28 mouse cellular contexts compared by ENCODE assay signal in the genomic region with DNA sequence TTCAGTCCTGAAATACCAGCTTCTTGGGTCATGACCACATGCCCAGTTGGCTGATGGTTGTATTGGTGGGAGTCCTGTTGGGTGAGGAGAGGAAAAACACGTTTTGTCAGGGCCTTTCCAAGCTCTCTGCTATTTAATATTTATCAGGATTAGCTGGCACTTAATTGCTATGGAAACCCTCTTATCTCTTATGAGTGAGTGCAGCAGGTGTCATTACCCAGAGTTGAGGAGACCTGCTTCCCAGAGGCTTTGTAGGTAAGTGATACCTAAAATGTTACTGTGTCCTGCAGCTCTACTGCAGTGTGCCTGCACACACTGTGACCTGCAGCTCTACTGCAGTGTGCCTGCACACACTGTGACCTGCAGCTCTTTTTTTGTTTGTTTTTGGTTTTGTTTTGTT.
DNase-seq lines count a peak whose midpoint lies in the region; ATAC-seq and TF ChIP-seq lines count a peak whose summit lies in the region.
"Had no signal": no experiment of that assay in that cellular context is flagged by ENCODE, and none has a peak within 500 bp of the region (broad histone marks: within the 10 kb centered on the region; RNA-seq: fewer than 3 reads in every experiment).

No protein-coding gene starts in this region.

- TF ChIP-seq EP300 in stomach, postnatal 0 days (optimal IDR thresholded peaks at IDR 0.05), result no peak

- no peaks in the 10 kb centered on the region for H3K27me3 ChIP-seq in intestine, embryonic 14.5 days (replicated peaks; ENCODE audit: control insufficient read depth, insufficient read depth, low read length)
- H3K27me3 ChIP-seq in intestine, postnatal 0 days (replicated peaks; ENCODE audit: control insufficient read depth, insufficient read depth, low read length), result no peaks in the 10 kb centered on the region
- H3K27me3 ChIP-seq in stomach, embryonic 14.5 days (ENCODE audit: control insufficient read depth, insufficient read depth, low read length), result no peaks in the 10 kb centered on the region
- no peaks in the 10 kb centered on the region for H3K27me3 ChIP-seq in stomach, postnatal 0 days (ENCODE audit: control insufficient read depth, insufficient read depth, low read length)
- H3K27me3 ChIP-seq in stomach, embryonic 15.5 days (replicated peaks), result no peaks in the 10 kb centered on the region
- no peaks in the 10 kb centered on the region for H3K27me3 ChIP-seq in kidney, embryonic 14.5 days (ENCODE audit: control insufficient read depth, insufficient read depth, low read length)
- H3K27me3 ChIP-seq: CH12.LX; embryonic facial prominence, embryonic 12.5 days; forebrain, embryonic 12.5 days; forebrain, embryonic 15.5 days; heart, embryonic 12.5 days; heart, embryonic 15.5 days; hindbrain, embryonic 13.5 days had no signal

- no peak overlapping the region for H3K4me2 ChIP-seq in intestine, embryonic 14.5 days (ENCODE audit: low read length)
- no peak overlapping the region for H3K4me2 ChIP-seq in intestine, postnatal 0 days (replicated peaks; ENCODE audit: low read depth)
- no peak overlapping the region for H3K4me2 ChIP-seq in stomach, embryonic 14.5 days (replicated peaks; ENCODE audit: low read depth, low read length)
- H3K4me2 ChIP-seq in stomach, postnatal 0 days (replicated peaks; ENCODE audit: low read depth), result no peak overlapping the region
- H3K4me2 ChIP-seq in stomach, embryonic 15.5 days, result no peak overlapping the region
- H3K4me2 ChIP-seq in kidney, embryonic 14.5 days (replicated peaks; ENCODE audit: low read depth, low read length), result no peak overlapping the region
- H3K4me2 ChIP-seq: embryonic facial prominence, embryonic 12.5 days; forebrain, embryonic 12.5 days; forebrain, embryonic 15.5 days; heart, embryonic 12.5 days; heart, embryonic 15.5 days; hindbrain, embryonic 13.5 days had no signal

- no peak overlapping the region for H3K9ac ChIP-seq in intestine, embryonic 14.5 days (ENCODE audit: low read length)
- H3K9ac ChIP-seq in intestine, postnatal 0 days (ENCODE audit: low read depth, low read length), result no peak overlapping the region
- no peak overlapping the region for H3K9ac ChIP-seq in stomach, embryonic 14.5 days (replicated peaks; ENCODE audit: low read depth, low read length)
- H3K9ac ChIP-seq in stomach, postnatal 0 days (ENCODE audit: low read length), result no peak overlapping the region
- H3K9ac ChIP-seq in stomach, embryonic 15.5 days, result no peak overlapping the region
- no peak overlapping the region for H3K9ac ChIP-seq in kidney, embryonic 14.5 days (ENCODE audit: low read depth, low read length)
- H3K9ac ChIP-seq: embryonic facial prominence, embryonic 12.5 days; forebrain, embryonic 12.5 days; forebrain, embryonic 15.5 days; heart, embryonic 12.5 days; heart, embryonic 15.5 days; hindbrain, embryonic 13.5 days had no signal

- no peaks in the 10 kb centered on the region for H3K9me3 ChIP-seq in intestine, embryonic 14.5 days (ENCODE audit: control insufficient read depth, low read length)
- H3K9me3 ChIP-seq in intestine, postnatal 0 days (ENCODE audit: control insufficient read depth), result no peaks in the 10 kb centered on the region
- H3K9me3 ChIP-seq in stomach, embryonic 14.5 days (ENCODE audit: control insufficient read depth, low read depth, low read length), result no peaks in the 10 kb centered on the region
- H3K9me3 ChIP-seq in stomach, postnatal 0 days (ENCODE audit: control insufficient read depth, low read length), result no peaks in the 10 kb centered on the region
- no peaks in the 10 kb centered on the region for H3K9me3 ChIP-seq in stomach, embryonic 15.5 days
- no peaks in the 10 kb centered on the region for H3K9me3 ChIP-seq in kidney, embryonic 14.5 days (ENCODE audit: control insufficient read depth, low read length)
- H3K9me3 ChIP-seq: embryonic facial prominence, embryonic 12.5 days; forebrain, embryonic 12.5 days; forebrain, embryonic 15.5 days; G1E; heart, embryonic 12.5 days; heart, embryonic 15.5 days; hindbrain, embryonic 10.5 days; hindbrain, embryonic 13.5 days had no signal

- no peak overlapping the region for H3K27ac ChIP-seq in intestine, embryonic 14.5 days (ENCODE audit: low read depth)
- no peak overlapping the region for H3K27ac ChIP-seq in intestine, postnatal 0 days (ENCODE audit: low read depth, low read length)
- no peak overlapping the region for H3K27ac ChIP-seq in stomach, embryonic 14.5 days (ENCODE audit: low read length)
- no peak overlapping the region for H3K27ac ChIP-seq in stomach, postnatal 0 days (replicated peaks)
- H3K27ac ChIP-seq in stomach, embryonic 15.5 days, result no peak overlapping the region
- H3K27ac ChIP-seq in kidney, embryonic 14.5 days (ENCODE audit: low read depth, low read length), result no peak overlapping the region
- H3K27ac ChIP-seq: embryonic facial prominence, embryonic 12.5 days; forebrain, embryonic 12.5 days; forebrain, embryonic 15.5 days; heart, embryonic 15.5 days; hindbrain, embryonic 10.5 days; hindbrain, embryonic 13.5 days had no signal

- H3K4me3 ChIP-seq in intestine, embryonic 14.5 days (ENCODE audit: low read depth, low read length), result no peak overlapping the region
- H3K4me3 ChIP-seq in intestine, postnatal 0 days (ENCODE audit: low read depth, low read length), result no peak overlapping the region
- H3K4me3 ChIP-seq in stomach, embryonic 14.5 days (ENCODE audit: low read depth, low read length), result no peak overlapping the region
- no peak overlapping the region for H3K4me3 ChIP-seq in stomach, postnatal 0 days (ENCODE audit: low read depth, low read length)
- H3K4me3 ChIP-seq in stomach, embryonic 15.5 days (replicated peaks), result no peak overlapping the region
- no peak overlapping the region for H3K4me3 ChIP-seq in kidney, embryonic 14.5 days (ENCODE audit: low read length)
- H3K4me3 ChIP-seq: embryonic facial prominence, embryonic 12.5 days; erythroblast, embryonic 14.5 days; forebrain, embryonic 12.5 days; forebrain, embryonic 15.5 days; heart, embryonic 12.5 days; heart, embryonic 15.5 days; hindbrain, embryonic 10.5 days; hindbrain, embryonic 13.5 days had no signal

- DNase-seq in intestine, embryonic 14.5 days (ENCODE audit: low spot score), result no peak
- DNase-seq in stomach, postnatal 0 days (ENCODE audit: low spot score), result no peak
- no peak for DNase-seq in cerebellum, postnatal 14 days
- DNase-seq: adrenal gland, adult 2 months; adrenal gland, postnatal 14 days; B cell, adult 2 months; cerebellum, adult 11-12 months; cerebellum, adult 8-10 months; cerebellum, postnatal 10 days; gastrocnemius, postnatal 25 days; heart, adult 18-20 months; heart, postnatal 10 days; heart, postnatal 36 days had no signal

- TF ChIP-seq CTCF in intestine, postnatal 0 days (IDR thresholded peaks at IDR 0.05; ENCODE audit: low read depth), result no peak
- no peak for TF ChIP-seq CTCF in stomach, postnatal 0 days (IDR thresholded peaks at IDR 0.05; ENCODE audit: low read depth)

- H3K4me1 ChIP-seq in intestine, embryonic 14.5 days (replicated peaks; ENCODE audit: control insufficient read depth, insufficient read depth, low read length), result no peaks in the 10 kb centered on the region
- no peaks in the 10 kb centered on the region for H3K4me1 ChIP-seq in intestine, postnatal 0 days (replicated peaks; ENCODE audit: control insufficient read depth, insufficient read depth, low read length)
- 0 out of 2 replicates have a peak, but pooled peaks cover 3% of the 10 kb centered on the region for H3K4me1 ChIP-seq in stomach, embryonic 14.5 days (ENCODE audit: control insufficient read depth, insufficient read depth, low read length)
- no peaks in the 10 kb centered on the region for H3K4me1 ChIP-seq in stomach, postnatal 0 days (replicated peaks; ENCODE audit: control insufficient read depth, insufficient read depth)
- H3K4me1 ChIP-seq in stomach, embryonic 15.5 days, result no peaks in the 10 kb centered on the region
- H3K4me1 ChIP-seq in kidney, embryonic 14.5 days (ENCODE audit: control insufficient read depth, insufficient read depth, low read length), result no peaks in the 10 kb centered on the region

- ATAC-seq in intestine, embryonic 14.5 days (replicated peaks; ENCODE audit: low FRiP score, low TSS enrichment, low read depth), result 0 out of 2 replicates have a peak, but pooled peaks have one; percentile 47
- no peak for ATAC-seq in intestine, postnatal 0 days
- peak; percentile 12; the same call in 1 of the 2 replicates for ATAC-seq in stomach, embryonic 14.5 days (ENCODE audit: insufficient number of reproducible peaks, insufficient read depth, low FRiP score, low read depth)
- ATAC-seq in stomach, postnatal 0 days (ENCODE audit: low FRiP score, low TSS enrichment), result no peak
- peak; percentile 82 for ATAC-seq in stomach, embryonic 15.5 days (ENCODE audit: insufficient read depth, low FRiP score, low read depth)
- no peak for ATAC-seq in kidney, embryonic 14.5 days (ENCODE audit: low FRiP score, low TSS enrichment)
- ATAC-seq: forebrain, embryonic 15.5 days; hindbrain, embryonic 16.5 days had no signal

- no peaks in the 10 kb centered on the region for H3K36me3 ChIP-seq in intestine, embryonic 14.5 days (ENCODE audit: control insufficient read depth, insufficient read depth, low read length)
- no peaks in the 10 kb centered on the region for H3K36me3 ChIP-seq in intestine, postnatal 0 days (ENCODE audit: control insufficient read depth, insufficient read depth)
- no peaks in the 10 kb centered on the region for H3K36me3 ChIP-seq in stomach, embryonic 14.5 days (ENCODE audit: control insufficient read depth, insufficient read depth, low read length)
- H3K36me3 ChIP-seq in stomach, postnatal 0 days (ENCODE audit: control insufficient read depth, insufficient read depth, low read length), result no peaks in the 10 kb centered on the region
- H3K36me3 ChIP-seq in stomach, embryonic 15.5 days, result no peaks in the 10 kb centered on the region
- no peaks in the 10 kb centered on the region for H3K36me3 ChIP-seq in kidney, embryonic 14.5 days (ENCODE audit: control insufficient read depth, insufficient read depth, low read length)
- H3K36me3 ChIP-seq: embryonic facial prominence, embryonic 12.5 days; forebrain, embryonic 12.5 days; forebrain, embryonic 15.5 days; G1E; heart, embryonic 12.5 days; heart, embryonic 15.5 days; hindbrain, embryonic 10.5 days; hindbrain, embryonic 13.5 days had no signal

- 58% methylated on average over 1 of the region's 1 CpGs for WGBS in intestine, embryonic 14.5 days
- 14% methylated on average over 1 of the region's 1 CpGs for WGBS in intestine, postnatal 0 days
- WGBS in stomach, embryonic 14.5 days, result 22% methylated on average over 1 of the region's 1 CpGs
- 39% methylated on average over 1 of the region's 1 CpGs for WGBS in stomach, postnatal 0 days
- 39% methylated on average over 1 of the region's 1 CpGs for WGBS in stomach, embryonic 15.5 days
- WGBS in kidney, embryonic 14.5 days, result 55% methylated on average over 1 of the region's 1 CpGs

Comparison
In these comparisons a context has a peak if more than half of its experiments do, and no peak if none do; other contexts are left out.
1. ATAC-seq: peak in intestine, embryonic 14.5 days (single experiment), stomach, embryonic 14.5 days (single experiment) and stomach, embryonic 15.5 days (single experiment); none in intestine, postnatal 0 days (single experiment), stomach, postnatal 0 days (single experiment) and kidney, embryonic 14.5 days (single experiment).